Mouse (Mus musculus): Measurements from ENCODE around the gene Ttc27. TPM values are rescaled to one million over a fixed set of nuclear protein-coding genes. Genes with fewer than 3 reads are reported as not detected.

Ttc27 gene
- total and polyA plus RNA-seq, 3 experiments: 52.9 to 92.9 (median 70.3) TPM

GRCm38 (mm10) chr17:74753628-74754104 lies 36.1 kb downstream of the Ttc27 start:
- Histone ChIP-seq H3K27ac (ENCODE audit: insufficient read depth, low read depth) (no peak overlapping the region), H3K36me3 (replicated peaks in 1 of 2; ENCODE audit: control insufficient read depth in 1 of 2, insufficient read depth in 1 of 2, low read length in 1 of 2) (peaks cover 21 to 64% of the 10 kb centered on the region in 2 experiments), H3K9ac (ENCODE audit: insufficient read depth, low read depth) (no peak overlapping the region), H3K4me2 (ENCODE audit: insufficient read depth, low read depth, poor library complexity, severe bottlenecking) (no peak overlapping the region), H3K4me3 (replicated peaks in 1 of 3; ENCODE audit: low read depth in 2 of 3, low read length in 2 of 3, poor library complexity in 1 of 3) (no peak overlapping the region), H3K27me3 (replicated peaks) (no peaks in the 10 kb centered on the region), H3K9me3 (replicated peaks; ENCODE audit: low read length) (no peaks in the 10 kb centered on the region), H3K4me1 (ENCODE audit: control insufficient read depth in 1 of 2, insufficient read depth in 2 of 2) (no peaks in the 10 kb centered on the region), H3K79me2 (replicated peaks; ENCODE audit: control insufficient read depth, extremely low read depth, insufficient read depth, poor library complexity, severe bottlenecking) (no peaks in the 10 kb centered on the region)
- TF ChIP-seq SIN3A (IDR thresholded peaks at IDR 0.05; ENCODE audit: low read length) (no peak), SMC3 (IDR thresholded peaks at IDR 0.05; ENCODE audit: low read depth, low read length) (no peak), UBTF (IDR thresholded peaks at IDR 0.05; ENCODE audit: low read depth, low read length) (no peak), MAX (IDR thresholded peaks at IDR 0.05; ENCODE audit: low read length) (no peak), GABPA (IDR thresholded peaks at IDR 0.05; ENCODE audit: insufficient replicate concordance, low read depth, low read length) (no peak), PAX5 (IDR thresholded peaks at IDR 0.05; ENCODE audit: low read length) (no peak), MEF2A (IDR thresholded peaks at IDR 0.05; ENCODE audit: borderline replicate concordance, low read depth, low read length) (no peak), MXI1 (IDR thresholded peaks at IDR 0.05; ENCODE audit: low read depth, low read length) (no peak), TBP (conservative IDR thresholded peaks at IDR 0.05; ENCODE audit: low read depth, low read length) (no peak), ZKSCAN1 (IDR thresholded peaks at IDR 0.05; ENCODE audit: borderline replicate concordance, low read depth, low read length) (no peak), ZMIZ1 (IDR thresholded peaks at IDR 0.05; ENCODE audit: low read depth, low read length) (no peak), RAD21 (IDR thresholded peaks at IDR 0.05; ENCODE audit: low read depth, low read length) (no peak), USF1 (IDR thresholded peaks at IDR 0.05; ENCODE audit: low read depth, low read length) (no peak), HCFC1 (IDR thresholded peaks at IDR 0.05; ENCODE audit: low read depth, low read length) (no peak), JUN (IDR thresholded peaks at IDR 0.05; ENCODE audit: insufficient read depth, low read depth, low read length) (no peak), CHD2 (IDR thresholded peaks at IDR 0.05; ENCODE audit: low read length) (no peak)
- DNase-seq (ENCODE audit: extremely low read depth): no peak
- dilution Hi-C loops (cut with MboI; ENCODE audit: extremely low pct_ligation_motif_present, extremely low pct_unique_long_range_greater_than_20kb, low sequenced_read_pairs) (no loop called here), in situ Hi-C loops (cut with MboI; ENCODE audit: low pct_ligation_motif_present, low pct_unique_long_range_greater_than_20kb, low sequenced_read_pairs) (no loop called here)

GRCm38 (mm10) chr17:74754369-74755118 lies 37.0 kb downstream of the Ttc27 start:
- TF ChIP-seq MEF2A (IDR thresholded peaks at IDR 0.05; ENCODE audit: borderline replicate concordance, low read depth, low read length): no peak
- TF ChIP-seq E2F4 (IDR thresholded peaks at IDR 0.05; ENCODE audit: insufficient replicate concordance, low read depth, low read length): no peak
- TF ChIP-seq MAX (IDR thresholded peaks at IDR 0.05; ENCODE audit: low read length): no peak
- no peak for TF ChIP-seq EP300 (IDR thresholded peaks at IDR 0.05; ENCODE audit: low read length)
- TF ChIP-seq MYC (IDR thresholded peaks at IDR 0.05; ENCODE audit: low read depth, low read length): no peak
- TF ChIP-seq CHD1 (IDR thresholded peaks at IDR 0.05; ENCODE audit: low read depth, low read length): no peak
- TF ChIP-seq MAZ (IDR thresholded peaks at IDR 0.05; ENCODE audit: low read depth, low read length): no peak
- no peak for TF ChIP-seq RCOR1 (conservative IDR thresholded peaks at IDR 0.05; ENCODE audit: low read depth, low read length)
- no peak for TF ChIP-seq KAT2A (IDR thresholded peaks at IDR 0.05; ENCODE audit: insufficient replicate concordance, low read length)
- no peak for TF ChIP-seq ZMIZ1 (IDR thresholded peaks at IDR 0.05; ENCODE audit: low read depth, low read length)
- no peak for TF ChIP-seq MXI1 (IDR thresholded peaks at IDR 0.05; ENCODE audit: low read depth, low read length)
- TF ChIP-seq JUN (IDR thresholded peaks at IDR 0.05; ENCODE audit: insufficient read depth, low read depth, low read length): no peak
- TF ChIP-seq ZNF384 (IDR thresholded peaks at IDR 0.05; ENCODE audit: low read depth, low read length): no peak
- no peak for TF ChIP-seq JUND (conservative IDR thresholded peaks at IDR 0.05; ENCODE audit: low read depth, low read length)
- no peak for TF ChIP-seq UBTF (IDR thresholded peaks at IDR 0.05; ENCODE audit: low read depth, low read length)
- TF ChIP-seq ELF1 (IDR thresholded peaks at IDR 0.05; ENCODE audit: low read depth, low read length): no peak
- TF ChIP-seq USF1 (IDR thresholded peaks at IDR 0.05; ENCODE audit: low read depth, low read length): no peak
- TF ChIP-seq POLR2AphosphoS2 (IDR thresholded peaks at IDR 0.05; ENCODE audit: low read depth, low read length): no peak

More at GRCm38 (mm10) chr17:74754369-74755118, 37.0 kb downstream of the Ttc27 start:
- no peak for DNase-seq (ENCODE audit: extremely low read depth)
- in situ Hi-C loops (cut with MboI; ENCODE audit: low pct_ligation_motif_present, low pct_unique_long_range_greater_than_20kb, low sequenced_read_pairs): no loop called here
- no peak overlapping the region for H3K9ac ChIP-seq (ENCODE audit: insufficient read depth, low read depth)
- no peaks in the 10 kb centered on the region for H3K9me3 ChIP-seq (replicated peaks; ENCODE audit: low read length)
- H3K27ac ChIP-seq (ENCODE audit: insufficient read depth, low read depth): no peak overlapping the region
- H3K4me1 ChIP-seq (ENCODE audit: control insufficient read depth in 1 of 2, insufficient read depth in 2 of 2): no peaks in the 10 kb centered on the region
- peaks cover 24 to 60% of the 10 kb centered on the region in 2 experiments for H3K36me3 ChIP-seq (replicated peaks in 1 of 2; ENCODE audit: control insufficient read depth in 1 of 2, insufficient read depth in 1 of 2, low read length in 1 of 2)
- H3K79me2 ChIP-seq (replicated peaks; ENCODE audit: control insufficient read depth, extremely low read depth, insufficient read depth, poor library complexity, severe bottlenecking): no peaks in the 10 kb centered on the region
- H3K4me2 ChIP-seq (ENCODE audit: insufficient read depth, low read depth, poor library complexity, severe bottlenecking): no peak overlapping the region
- H3K4me3 ChIP-seq (replicated peaks in 1 of 3; ENCODE audit: low read depth in 2 of 3, low read length in 2 of 3, poor library complexity in 1 of 3): no peak overlapping the region
- no peaks in the 10 kb centered on the region for H3K27me3 ChIP-seq (replicated peaks)
- dilution Hi-C loops (cut with MboI; ENCODE audit: extremely low pct_ligation_motif_present, extremely low pct_unique_long_range_greater_than_20kb, low sequenced_read_pairs): no loop called here

Measured in CH12.LX (cell line).